Mouse (Mus musculus) stomach, postnatal 0 days (tissue): ENCODE measurements around the gene Grin2d.

Source experiments
- CTCF ChIP-seq: IDR thresholded peaks from 2 replicates; pipeline ENCODE4 v1.5.1; 2016; ENCODE audit warnings: antibody characterized with exemption, low read depth, mild to moderate bottlenecking, moderate library complexity
- EP300 ChIP-seq: optimal IDR thresholded peaks from 2 replicates; pipeline ENCODE3; 2016; ENCODE audit warnings: antibody characterized with exemption

- no peak for TF ChIP-seq CTCF
- no peak for TF ChIP-seq EP300
Observed at GRCm38 (mm10) chr7:45921242-45921621, 43.1 kb upstream of the Grin2d start, which contains the start of gene Emp3.
